Mouse (Mus musculus) embryonic facial prominence, embryonic 10.5 days (tissue): ENCODE results near the gene Sec62. TPM values are rescaled to one million over a fixed set of nuclear protein-coding genes. Genes with fewer than 3 reads are reported as not detected.
A peak's percentile ranks its signal among the peaks of the same experiment; 100 is the strongest.

ENCODE experiments used
- DNase-seq: peaks from one replicate; pipeline ENCODE4 v3.0.0-alpha.2; 2017; ENCODE audit warnings: low spot score
- H3K27ac ChIP-seq: fragments of 300-500 bp; sonication (generic); replicated peaks from 2 replicates; pipeline ENCODE4 v1.5.1; 2016; ENCODE audit warnings: mild to moderate bottlenecking
- H3K27me3 ChIP-seq: fragments of 300-500 bp; sonication (generic); replicated peaks from 2 replicates; pipeline ENCODE4 v1.6.1; 2016; ENCODE audit warnings: low read depth, mild to moderate bottlenecking; ENCODE audit not compliant: poor library complexity, severe bottlenecking
- H3K36me3 ChIP-seq: fragments of 300-500 bp; sonication (generic); replicated peaks from 2 replicates; pipeline ENCODE4 v1.6.1; 2016; ENCODE audit warnings: mild to moderate bottlenecking, moderate library complexity
- H3K4me1 ChIP-seq: fragments of 300-500 bp; sonication (generic); 2 replicates; pipeline ENCODE4 v1.6.1; 2016
- H3K4me3 ChIP-seq: fragments of 300-500 bp; sonication (generic); 2 replicates; pipeline ENCODE4 v1.5.1; 2016; ENCODE audit warnings: mild to moderate bottlenecking, moderate library complexity
- H3K9me3 ChIP-seq: fragments of 300-500 bp; sonication (generic); 2 replicates; pipeline ENCODE4 v1.6.1; 2016; ENCODE audit warnings: mild to moderate bottlenecking
- WGBS: fragments of 180-500 bp; shearing (Covaris S2); methylation state at CpG from one replicate; pipeline ENCODE4 v1.1.7; 2016; 5-methylcytosine and 5-hydroxymethylcytosine counted together
- polyA plus RNA-seq: library from polyadenylated mRNA; unstranded; fragments of >200 nt; fragmentation: Nextera tagmentation; extraction: Ambion mirVana; gene quantifications from 2 replicates; pipeline ENCODE4 v1.2.1, GENCODE M21; 2016

Sec62 gene
- polyA plus RNA-seq, 1 experiment from 2014 or later = 58.1 TPM

- Histone ChIP-seq H3K4me1 (0 out of 2 replicates have a peak, but pooled peaks cover 3% of the 10 kb centered on the region), H3K9me3 (no peaks in the 10 kb centered on the region), H3K27me3 (no peaks in the 10 kb centered on the region), H3K36me3 (no peaks in the 10 kb centered on the region), H3K27ac (no peak overlapping the region), H3K4me3 (no peak overlapping the region)
- 89% methylated on average over 5 of the region's 5 CpGs for WGBS
- no peak for DNase-seq
Observed at GRCm38 (mm10) chr3:30774677-30775076, 18.0 kb upstream of the Sec62 start.

GRCm38 (mm10) chr3:30777984-30778383 lies 14.7 kb upstream of the Sec62 start:
- Histone ChIP-seq H3K27me3 (no peaks in the 10 kb centered on the region), H3K4me1 (no peaks in the 10 kb centered on the region), H3K9me3 (no peaks in the 10 kb centered on the region), H3K4me3 (no peak overlapping the region), H3K36me3 (no peaks in the 10 kb centered on the region), H3K27ac (no peak overlapping the region)
- no peak for DNase-seq
- WGBS = 74% methylated on average over 5 of the region's 5 CpGs

- DNase-seq = no peak
- Histone ChIP-seq H3K9me3 (no peaks in the 10 kb centered on the region), H3K4me3 (no peak overlapping the region), H3K27me3 (no peaks in the 10 kb centered on the region), H3K27ac (no peak overlapping the region), H3K36me3 (no peaks in the 10 kb centered on the region), H3K4me1 (peaks cover 8% of the 10 kb centered on the region)
- WGBS = 26% methylated on average over 5 of the region's 5 CpGs
Observed at GRCm38 (mm10) chr3:30788531-30788930, 4.1 kb upstream of the Sec62 start.

- H3K27me3 ChIP-seq = no peaks in the 10 kb centered on the region
- H3K4me3 ChIP-seq = peak overlapping the region; percentile 90
- WGBS = under 1% methylated on average over 75 of the region's 75 CpGs
- H3K27ac ChIP-seq = peak overlapping the region; percentile 99
- no peak for DNase-seq
- 0 out of 2 replicates have a peak, but pooled peaks cover 5% of the 10 kb centered on the region for H3K36me3 ChIP-seq
- peaks cover 12% of the 10 kb centered on the region for H3K4me1 ChIP-seq
- H3K9me3 ChIP-seq = no peaks in the 10 kb centered on the region
Observed at GRCm38 (mm10) chr3:30793403-30794221, 937 bp downstream of the Sec62 start.

- peaks cover 81% of the 10 kb centered on the region for H3K36me3 ChIP-seq
- H3K27ac ChIP-seq = no peak overlapping the region
- no peak for DNase-seq
- H3K4me1 ChIP-seq = no peaks in the 10 kb centered on the region
- no peaks in the 10 kb centered on the region for H3K9me3 ChIP-seq
- 94% methylated on average over 3 of the region's 3 CpGs for WGBS
- no peaks in the 10 kb centered on the region for H3K27me3 ChIP-seq
- H3K4me3 ChIP-seq = no peak overlapping the region
Observed at GRCm38 (mm10) chr3:30802171-30802570, 9.5 kb downstream of the Sec62 start.

GRCm38 (mm10) chr3:30812881-30813280 lies 20.2 kb downstream of the Sec62 start:
- H3K36me3 ChIP-seq = peaks cover 93% of the 10 kb centered on the region
- H3K27me3 ChIP-seq = no peaks in the 10 kb centered on the region
- H3K9me3 ChIP-seq = no peaks in the 10 kb centered on the region
- DNase-seq = no peak
- H3K4me1 ChIP-seq = no peaks in the 10 kb centered on the region
- WGBS = 81% methylated on average over 3 of the region's 3 CpGs
- no peak overlapping the region for H3K27ac ChIP-seq
- H3K4me3 ChIP-seq = no peak overlapping the region

GRCm38 (mm10) chr3:30818630-30819125 lies 26.0 kb downstream of the Sec62 start:
- H3K4me1 ChIP-seq = no peaks in the 10 kb centered on the region
- no peaks in the 10 kb centered on the region for H3K9me3 ChIP-seq
- H3K27ac ChIP-seq = no peak overlapping the region
- no peaks in the 10 kb centered on the region for H3K27me3 ChIP-seq
- H3K4me3 ChIP-seq = no peak overlapping the region
- 95% methylated on average over 16 of the region's 16 CpGs for WGBS
- peaks cover 84% of the 10 kb centered on the region for H3K36me3 ChIP-seq
- no peak for DNase-seq

GRCm38 (mm10) chr3:30822163-30822562 lies 29.5 kb downstream of the Sec62 start:
- 94% methylated on average over 8 of the region's 8 CpGs for WGBS
- H3K4me3 ChIP-seq = no peak overlapping the region
- no peak for DNase-seq
- H3K27ac ChIP-seq = no peak overlapping the region
- no peaks in the 10 kb centered on the region for H3K27me3 ChIP-seq
- peaks cover 55% of the 10 kb centered on the region for H3K36me3 ChIP-seq
- H3K4me1 ChIP-seq = no peaks in the 10 kb centered on the region
- H3K9me3 ChIP-seq = no peaks in the 10 kb centered on the region

GRCm38 (mm10) chr3:30826069-30826468 lies 33.4 kb downstream of the Sec62 start:
- Histone ChIP-seq H3K4me1 (no peaks in the 10 kb centered on the region), H3K4me3 (no peak overlapping the region), H3K9me3 (no peaks in the 10 kb centered on the region), H3K27me3 (no peaks in the 10 kb centered on the region), H3K36me3 (peaks cover 16% of the 10 kb centered on the region), H3K27ac (no peak overlapping the region)
- no peak for DNase-seq
- 94% methylated on average over 5 of the region's 5 CpGs for WGBS

GRCm38 (mm10) chr3:30831848-30832606 lies 39.4 kb downstream of the Sec62 start:
- Histone ChIP-seq H3K36me3 (no peaks in the 10 kb centered on the region), H3K9me3 (no peaks in the 10 kb centered on the region), H3K4me1 (no peaks in the 10 kb centered on the region; the same call in 1 of the 2 replicates), H3K27ac (no peak overlapping the region), H3K27me3 (no peaks in the 10 kb centered on the region), H3K4me3 (no peak overlapping the region)
- DNase-seq = no peak
- 78% methylated on average over 15 of the region's 15 CpGs for WGBS

- no peak for DNase-seq
- WGBS = 84% methylated on average over 3 of the region's 3 CpGs
- no peak overlapping the region for H3K4me3 ChIP-seq
- no peaks in the 10 kb centered on the region; the same call in 1 of the 2 replicates for H3K4me1 ChIP-seq
- no peaks in the 10 kb centered on the region for H3K9me3 ChIP-seq
- no peak overlapping the region for H3K27ac ChIP-seq
- H3K27me3 ChIP-seq = no peaks in the 10 kb centered on the region
- H3K36me3 ChIP-seq = no peaks in the 10 kb centered on the region
Observed at GRCm38 (mm10) chr3:30833254-30833653, 40.6 kb downstream of the Sec62 start.

- Histone ChIP-seq H3K4me3 (no peak overlapping the region), H3K27ac (no peak overlapping the region), H3K27me3 (no peaks in the 10 kb centered on the region), H3K4me1 (no peaks in the 10 kb centered on the region), H3K9me3 (no peaks in the 10 kb centered on the region), H3K36me3 (no peaks in the 10 kb centered on the region)
- WGBS = 83% methylated on average over 2 of the region's 2 CpGs
- DNase-seq = no peak
Observed at GRCm38 (mm10) chr3:30845755-30846154, 53.1 kb downstream of the Sec62 start.
